Mouse (Mus musculus) CH12.LX (cell line): Measurements from ENCODE around the gene Uxs1. TPM values are rescaled to one million over a fixed set of nuclear protein-coding genes. Genes with fewer than 3 reads are reported as not detected.

Experiments used
- DNase-seq: peaks from one replicate; pipeline ENCODE4 v3.0.0-alpha.2; 2013; ENCODE audit errors: extremely low read depth
- H3K27ac ChIP-seq: 2 replicates; pipeline ENCODE4 v1.5.1; 2012; ENCODE audit warnings: low read depth, mild to moderate bottlenecking, control low read depth, moderate library complexity; ENCODE audit not compliant: insufficient read depth
- H3K27me3 ChIP-seq: replicated peaks from 2 replicates; pipeline ENCODE3; 2012; ENCODE audit warnings: inconsistent platforms
- H3K36me3 ChIP-seq, 2 experiments: replicated peaks in 1 of 2; 2 replicates each; pipeline versions ENCODE3 to v1.6.1; 2012; ENCODE audit warnings: inconsistent platforms in 1 of 2, low read length in 1 of 2, mild to moderate bottlenecking in 1 of 2, mixed read lengths in 1 of 2, moderate library complexity in 1 of 2; ENCODE audit not compliant: control insufficient read depth in 1 of 2, insufficient read depth in 1 of 2
- H3K4me1 ChIP-seq, 2 experiments: 2 replicates each; pipeline ENCODE4 v1.6.1; 2012; ENCODE audit warnings: inconsistent platforms in 1 of 2, moderate library complexity in 1 of 2; ENCODE audit not compliant: insufficient read depth in 2 of 2, control insufficient read depth in 1 of 2
- H3K4me2 ChIP-seq: 2 replicates; pipeline ENCODE4 v1.6.1; 2012; ENCODE audit warnings: low read depth, mild to moderate bottlenecking, control low read depth; ENCODE audit not compliant: poor library complexity, insufficient read depth, severe bottlenecking
- H3K4me3 ChIP-seq, 3 experiments: fragments of 150-350 bp in 1 of 3; sonication (generic) in 1 of 3; replicated peaks in 1 of 3; 2 replicates each; pipeline versions ENCODE3 to v1.5.1; 2011 to 2012; ENCODE audit warnings: low read depth in 2 of 3, low read length in 2 of 3, mild to moderate bottlenecking in 2 of 3, moderate library complexity in 2 of 3, control low read depth in 1 of 3, improper control_type of control experiment in 1 of 3, inconsistent platforms in 1 of 3, mixed read lengths in 1 of 3; ENCODE audit not compliant: poor library complexity in 1 of 3
- H3K79me2 ChIP-seq: replicated peaks from 2 replicates; pipeline ENCODE4 v1.6.1; 2012; ENCODE audit warnings: mild to moderate bottlenecking, moderate library complexity; ENCODE audit not compliant: control insufficient read depth, poor library complexity, insufficient read depth, severe bottlenecking; ENCODE audit errors: extremely low read depth
- H3K9ac ChIP-seq: 2 replicates; pipeline ENCODE4 v1.6.1; 2012; ENCODE audit warnings: low read depth, mild to moderate bottlenecking, control low read depth, moderate library complexity; ENCODE audit not compliant: insufficient read depth
- H3K9me3 ChIP-seq: replicated peaks from 2 replicates; pipeline ENCODE3; 2012; ENCODE audit warnings: low read length, inconsistent platforms, mixed read lengths
- BHLHE40 ChIP-seq: IDR thresholded peaks from 2 replicates; pipeline ENCODE4 v1.6.1; 2011; ENCODE audit warnings: mild to moderate bottlenecking, low read depth, low read length, improper control_type of control experiment
- CHD1 ChIP-seq: IDR thresholded peaks from 2 replicates; pipeline ENCODE4 v1.6.1; 2012; ENCODE audit warnings: low read depth, low read length, improper control_type of control experiment, inconsistent platforms
- CHD2 ChIP-seq: IDR thresholded peaks from 2 replicates; pipeline ENCODE4 v1.6.1; 2011; ENCODE audit warnings: low read length, improper control_type of control experiment
- CTCF ChIP-seq, 2 experiments: IDR thresholded peaks in 1 of 2; conservative IDR thresholded peaks in 1 of 2; 2 replicates each; pipeline ENCODE4 v1.5.1; 2011 to 2012; ENCODE audit warnings: low read depth in 2 of 2, low read length in 2 of 2, improper control_type of control experiment in 1 of 2, inconsistent platforms in 1 of 2, mild to moderate bottlenecking in 1 of 2, moderate library complexity in 1 of 2
- E2F4 ChIP-seq: IDR thresholded peaks from 2 replicates; pipeline ENCODE4 v1.6.1; 2011; ENCODE audit warnings: low read depth, low read length, improper control_type of control experiment; ENCODE audit not compliant: insufficient replicate concordance
- EP300 ChIP-seq: IDR thresholded peaks from 2 replicates; pipeline ENCODE4 v1.6.1; 2011; ENCODE audit warnings: low read length, improper control_type of control experiment
- GABPA ChIP-seq: IDR thresholded peaks from 2 replicates; pipeline ENCODE4 v1.6.1; 2012; ENCODE audit warnings: low read depth, low read length, improper control_type of control experiment, inconsistent platforms; ENCODE audit not compliant: insufficient replicate concordance
- MAZ ChIP-seq: IDR thresholded peaks from 2 replicates; pipeline ENCODE4 v1.6.1; 2012; ENCODE audit warnings: low read depth, mild to moderate bottlenecking, inconsistent platforms, low read length, improper control_type of control experiment, moderate library complexity
- MXI1 ChIP-seq: IDR thresholded peaks from 2 replicates; pipeline ENCODE4 v1.6.1; 2011; ENCODE audit warnings: mild to moderate bottlenecking, low read depth, low read length, improper control_type of control experiment
- MYC ChIP-seq: IDR thresholded peaks from 2 replicates; pipeline ENCODE4 v1.6.1; 2011; ENCODE audit warnings: low read depth, mild to moderate bottlenecking, improper control_type of control experiment, low read length
- RAD21 ChIP-seq: IDR thresholded peaks from 2 replicates; pipeline ENCODE4 v1.6.1; 2011; ENCODE audit warnings: low read depth, mild to moderate bottlenecking, low read length, improper control_type of control experiment, moderate library complexity
- SIN3A ChIP-seq: IDR thresholded peaks from 2 replicates; pipeline ENCODE4 v1.6.1; 2012; ENCODE audit warnings: low read length, improper control_type of control experiment, inconsistent platforms
- SMC3 ChIP-seq: IDR thresholded peaks from 2 replicates; pipeline ENCODE4 v1.6.1; 2011; ENCODE audit warnings: low read depth, low read length, improper control_type of control experiment
- TBP ChIP-seq: conservative IDR thresholded peaks from 2 replicates; pipeline ENCODE4 v1.6.1; 2011; ENCODE audit warnings: low read depth, low read length, improper control_type of control experiment
- TCF12 ChIP-seq: IDR thresholded peaks from 2 replicates; pipeline ENCODE4 v1.6.1; 2014; ENCODE audit warnings: low read depth, mild to moderate bottlenecking, inconsistent platforms, low read length, improper control_type of control experiment
- USF2 ChIP-seq: conservative IDR thresholded peaks from 2 replicates; pipeline ENCODE4 v1.6.1; 2011; ENCODE audit warnings: low read depth, low read length, improper control_type of control experiment
- ZC3H11A ChIP-seq: IDR thresholded peaks from 2 replicates; pipeline ENCODE4 v1.6.1; 2012; ENCODE audit warnings: low read depth, mild to moderate bottlenecking, inconsistent platforms, low read length, improper control_type of control experiment
- dilution Hi-C: fragments of 300-500 bp; cut with MboI; formaldehyde crosslinking; loops from 2 replicates; pipeline ENCODE4 v1.14.3; 2020; ENCODE audit warnings: low sequenced_read_pairs; ENCODE audit not compliant: extremely low pct_unique_long_range_greater_than_20kb, extremely low pct_ligation_motif_present
- in situ Hi-C: fragments of 300-500 bp; cut with MboI; formaldehyde crosslinking; loops from 3 replicates; pipeline ENCODE4 v1.14.3; 2019; ENCODE audit warnings: low sequenced_read_pairs, low pct_ligation_motif_present, low pct_unique_long_range_greater_than_20kb, mixed read lengths
- polyA plus RNA-seq: library from polyadenylated mRNA; unstranded; fragments of >175 nt; gene quantifications from 2 replicates; pipeline ENCODE4 v1.2.1, GENCODE M21; 2012; ENCODE audit warnings: low read depth; ENCODE audit not compliant: insufficient read length
- total RNA-seq, 2 experiments: library from RNA; depleted of rRNA; stranded (reverse); fragments of 300-350 nt in 1 of 2; fragments of >200 nt in 1 of 2; gene quantifications; 2 replicates each; pipeline ENCODE4 v1.2.3; 2012 to 2014

Uxs1 gene
- total and polyA plus RNA-seq, 3 experiments, result 18.4 to 33.3 (median 31.3) TPM

- H3K4me1 ChIP-seq, result no peaks in the 10 kb centered on the region
- no peaks in the 10 kb centered on the region for H3K9me3 ChIP-seq
- peaks cover 17 to 86% of the 10 kb centered on the region in 2 experiments for H3K36me3 ChIP-seq
- no peaks in the 10 kb centered on the region for H3K27me3 ChIP-seq
- in situ Hi-C loops (loop anchor here (25.0 kb wide), 1 partner anchor 273 kb away; no protein-coding TSS in a partner anchor), dilution Hi-C loops (no loop called here)
- TF ChIP-seq TCF12 (no peak), EP300 (no peak), RAD21 (no peak)
- H3K27ac ChIP-seq, result no peak overlapping the region
- H3K4me3 ChIP-seq, result no peak overlapping the region
- no peak for DNase-seq
- H3K9ac ChIP-seq, result no peak overlapping the region
- no peaks in the 10 kb centered on the region for H3K79me2 ChIP-seq
- H3K4me2 ChIP-seq, result no peak overlapping the region
These were observed 63.1 kb downstream of the Uxs1 start for GRCm38 (mm10) chr1:43764481-43764880.

- TF ChIP-seq SMC3 (peak; percentile 42), BHLHE40 (no peak), CTCF (conservative IDR thresholded peaks at IDR 0.05 in 1 of 2, IDR thresholded peaks at IDR 0.05 in 1 of 2; ENCODE audit: low read depth in 2 of 2, low read length in 2 of 2) (peak; percentile 7 to 63; a peak in 2 of 4 replicates), RAD21 (peak; percentile 70)
- H3K36me3 ChIP-seq, result peaks cover 16 to 88% of the 10 kb centered on the region in 2 experiments
- dilution Hi-C loops, result no loop called here
These were observed 67.5 kb downstream of the Uxs1 start for GRCm38 (mm10) chr1:43760085-43760484.

GRCm38 (mm10) chr1:43754448-43755312 lies 72.9 kb downstream of the Uxs1 start:
- in situ Hi-C loops, result loop anchor here (25.0 kb wide), 1 partner anchor 283 kb away; no protein-coding TSS in a partner anchor
- DNase-seq, result no peak
- no peak overlapping the region for H3K4me2 ChIP-seq
- TF ChIP-seq GABPA, result no peak
- TF ChIP-seq EP300, result no peak
- TF ChIP-seq BHLHE40, result no peak
- no peak for TF ChIP-seq CHD2
- no peak for TF ChIP-seq ZC3H11A
- no peak for TF ChIP-seq MYC
- TF ChIP-seq USF2, result no peak
- no peak for TF ChIP-seq CHD1
- no peak for TF ChIP-seq E2F4
- TF ChIP-seq MAZ, result no peak
- no peak for TF ChIP-seq MXI1
- no peak for TF ChIP-seq SIN3A
- TF ChIP-seq TCF12, result no peak
- TF ChIP-seq TBP, result no peak
- TF ChIP-seq, all 38 proteins: peak for 0
- no peak overlapping the region for H3K4me3 ChIP-seq
- no peaks in the 10 kb centered on the region for H3K27me3 ChIP-seq
- H3K27ac ChIP-seq, result no peak overlapping the region
- no peak overlapping the region for H3K9ac ChIP-seq
- H3K36me3 ChIP-seq, result peaks cover 33 to 85% of the 10 kb centered on the region in 2 experiments
- no peaks in the 10 kb centered on the region for H3K79me2 ChIP-seq
- H3K4me1 ChIP-seq, result no peaks in the 10 kb centered on the region
- dilution Hi-C loops, result no loop called here
- no peaks in the 10 kb centered on the region for H3K9me3 ChIP-seq

More at GRCm38 (mm10) chr1:43760085-43760484, 67.5 kb downstream of the Uxs1 start:
- Histone ChIP-seq H3K4me1 (no peaks in the 10 kb centered on the region), H3K9ac (no peak overlapping the region), H3K4me2 (no peak overlapping the region), H3K79me2 (no peaks in the 10 kb centered on the region), H3K27me3 (no peaks in the 10 kb centered on the region), H3K9me3 (no peaks in the 10 kb centered on the region), H3K4me3 (no peak overlapping the region), H3K27ac (no peak overlapping the region)
- no peak for DNase-seq
- in situ Hi-C loops, result loop anchor here (25.0 kb wide), 1 partner anchor 277 kb away; no protein-coding TSS in a partner anchor
